Mouse (Mus musculus): ENCODE measurements around the gene Rabepk. TPM values are rescaled to one million over a fixed set of nuclear protein-coding genes. Genes with fewer than 3 reads are reported as not detected.
A peak's percentile ranks its signal among the peaks of the same experiment; 100 is the strongest.
"Not testable (repeated sequence)": the region's sequence is repeated elsewhere in the genome, so short reads cannot be mapped to it uniquely, and the experiment has no call there.

Gene Rabepk
- polyA plus RNA-seq (2017; shearing (Covaris generic)) = 10 to 100 TPM; 48.7 to 64.7 TPM

- ATAC-seq = peak; percentile 77
Measured at GRCm38 (mm10) chr2:34799357-34800256, at the start of gene Rabepk. Gene Rabepk, minus strand, starts transcription at chr2:34799912.

- no peak for ATAC-seq
Measured at GRCm38 (mm10) chr2:34847702-34848101, 48.0 kb upstream of the Rabepk start.

GRCm38 (mm10) chr2:34843211-34843939 is 43.7 kb upstream of the Rabepk start:
- no peak for ATAC-seq

- no peak for ATAC-seq
Measured at GRCm38 (mm10) chr2:34841706-34842105, 42.0 kb upstream of the Rabepk start.

- ATAC-seq = not testable (repeated sequence)
Measured at GRCm38 (mm10) chr2:34840143-34840542, 40.4 kb upstream of the Rabepk start.

GRCm38 (mm10) chr2:34835669-34836068 is 36.0 kb upstream of the Rabepk start:
- no peak for ATAC-seq

GRCm38 (mm10) chr2:34833624-34834023 is 33.9 kb upstream of the Rabepk start:
- no peak for ATAC-seq

- not testable (repeated sequence) for ATAC-seq
Measured at GRCm38 (mm10) chr2:34832766-34833457, 33.2 kb upstream of the Rabepk start, which contains the start of gene Gm34653. Gene Gm34653, plus strand, starts transcription at chr2:34833007.

- not testable (repeated sequence) for ATAC-seq
Measured at GRCm38 (mm10) chr2:34830066-34830465, 30.4 kb upstream of the Rabepk start.

- no peak for ATAC-seq
Measured at GRCm38 (mm10) chr2:34828026-34828425, 28.3 kb upstream of the Rabepk start.

- ATAC-seq = no peak
Measured at GRCm38 (mm10) chr2:34827591-34827990, 27.9 kb upstream of the Rabepk start.

- ATAC-seq = peak; percentile 24
Measured at GRCm38 (mm10) chr2:34826460-34827231, 26.9 kb upstream of the Rabepk start.

- peak; percentile 90 for ATAC-seq
Measured at GRCm38 (mm10) chr2:34825827-34826459, 26.2 kb upstream of the Rabepk start, which contains the start of gene Fbxw2. Gene Fbxw2, minus strand, starts transcription at chr2:34826311.

GRCm38 (mm10) chr2:34818492-34818891 is 18.8 kb upstream of the Rabepk start:
- no peak for ATAC-seq

GRCm38 (mm10) chr2:34815893-34816292 is 16.2 kb upstream of the Rabepk start:
- not testable (repeated sequence) for ATAC-seq

GRCm38 (mm10) chr2:34812706-34813105 is 13.0 kb upstream of the Rabepk start:
- no peak for ATAC-seq

GRCm38 (mm10) chr2:34810775-34811174 is 11.1 kb upstream of the Rabepk start:
- ATAC-seq = no peak

- no peak for ATAC-seq
Measured at GRCm38 (mm10) chr2:34809568-34809967, 9.9 kb upstream of the Rabepk start.

GRCm38 (mm10) chr2:34808057-34808456 is 8.3 kb upstream of the Rabepk start:
- no peak for ATAC-seq

GRCm38 (mm10) chr2:34805364-34805950 is 5.7 kb upstream of the Rabepk start:
- ATAC-seq = no peak

GRCm38 (mm10) chr2:34804815-34805214 is 5.1 kb upstream of the Rabepk start:
- ATAC-seq = no peak

All from activated CD4-positive, CD25-positive, alpha-beta regulatory T cell, adult 4 months (primary cell).